Mouse (Mus musculus) gastrocnemius, postnatal 36 days (tissue): ENCODE measurements around the gene Ddx49. TPM values are rescaled to one million over a fixed set of nuclear protein-coding genes. Genes with fewer than 3 reads are reported as not detected.

Source experiments
- DNase-seq, 2 experiments: peaks; one replicate each; pipeline ENCODE4 v3.0.0; 2022
- intact Hi-C: fragments of 180-260 bp; cut with DNase I; formaldehyde crosslinking; loops from one replicate; pipeline ENCODE4 v1.15.1; 2025
- total RNA-seq, 2 experiments: library from RNA; stranded (reverse); gene quantifications; 2 replicates each; pipeline ENCODE4 v1.2.3; 2021

Ddx49 gene
- total RNA-seq, 2 experiments from 2014 or later = 28.8 to 33.0 TPM

DNA sequence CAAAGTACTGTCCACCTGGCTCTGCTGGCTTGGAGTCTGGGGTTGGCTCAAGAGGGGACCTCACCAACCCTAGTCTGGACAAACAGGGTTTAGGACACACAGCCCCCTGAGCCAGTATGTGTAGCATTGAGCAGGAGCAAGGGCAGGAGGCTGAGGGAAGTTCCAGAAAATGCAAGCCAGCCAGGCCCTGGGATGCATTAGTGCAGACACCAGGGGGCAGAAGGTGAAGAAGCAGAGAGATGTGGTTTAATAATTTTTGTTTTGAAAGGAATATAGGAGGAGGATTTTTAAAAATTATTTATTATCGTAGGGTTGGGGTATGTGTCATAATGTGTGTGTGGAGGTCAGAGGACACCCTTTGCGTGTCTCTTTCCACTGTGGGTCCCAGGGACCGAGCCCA lies 21.4 kb upstream of the Ddx49 start:
- no peak for DNase-seq
- intact Hi-C loops = no loop called here

DNA sequence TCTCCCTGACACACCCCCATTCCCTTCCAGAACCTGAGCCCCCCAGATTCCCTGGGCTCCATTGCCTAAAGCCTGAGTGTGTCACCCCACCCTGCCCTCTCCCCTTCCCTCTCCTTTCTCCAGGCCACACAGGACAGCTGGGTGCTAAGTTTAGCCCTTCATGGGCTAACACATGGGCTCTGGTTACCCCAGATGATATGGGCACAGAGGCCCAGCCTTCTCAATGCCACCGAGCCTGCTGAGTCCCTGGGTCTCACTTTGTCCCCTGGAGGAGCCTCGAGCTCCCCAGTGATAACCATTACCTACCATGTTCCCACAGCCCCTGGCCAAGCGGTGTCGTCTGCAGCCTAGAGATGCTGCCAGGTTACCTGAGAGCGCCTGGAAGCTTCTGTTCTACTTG lies 15.6 kb upstream of the Ddx49 start:
- no peak for DNase-seq
- intact Hi-C loops = no loop called here

DNA sequence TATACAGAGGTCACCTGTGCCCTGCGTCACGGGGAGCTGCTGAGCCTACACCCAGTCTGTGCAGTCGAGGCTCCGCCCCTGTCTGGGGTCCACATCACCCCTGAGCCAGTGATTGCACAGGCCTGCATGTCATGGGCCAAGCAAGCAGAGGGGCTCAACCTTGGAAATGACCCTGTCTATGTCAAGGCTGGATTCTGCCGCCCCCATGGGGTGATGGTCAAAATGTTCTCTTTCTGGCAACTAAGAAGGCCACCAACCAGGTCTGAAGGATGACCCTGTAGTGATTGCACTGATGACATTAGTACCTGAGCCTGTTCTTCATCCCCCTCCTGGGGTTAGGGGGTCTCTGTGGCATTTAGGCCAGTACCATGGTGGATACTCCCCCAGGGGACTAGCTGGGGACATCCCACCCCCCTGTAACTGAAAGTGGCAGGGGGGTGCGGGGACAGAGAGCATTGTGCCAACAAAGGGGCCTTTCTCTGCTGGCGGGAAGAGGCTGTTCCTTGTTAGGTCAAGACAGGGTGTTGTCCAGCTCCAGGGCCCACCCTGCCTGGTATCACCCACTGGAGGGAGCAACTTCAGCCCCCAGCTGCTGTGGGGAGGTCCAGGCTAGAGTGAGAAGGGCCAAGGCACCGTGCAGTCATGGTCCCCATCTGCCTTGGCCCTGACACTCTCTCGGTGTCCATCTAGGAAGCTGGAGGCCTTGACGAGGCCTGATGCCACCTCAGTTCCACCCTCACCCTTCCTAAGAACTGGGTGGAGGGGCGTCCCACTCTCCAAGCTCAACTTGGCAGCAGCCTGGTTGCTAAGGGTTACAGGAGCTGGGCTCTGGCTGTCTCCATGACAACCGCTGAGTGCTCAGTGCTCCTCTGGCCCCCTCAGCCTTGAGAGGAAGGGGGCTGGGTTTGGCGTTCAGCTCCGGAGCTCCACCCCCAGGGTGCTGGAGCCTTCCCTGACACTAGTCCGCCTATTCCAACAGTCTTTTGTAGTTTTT lies 14.5 kb upstream of the Ddx49 start:
- DNase-seq = no peak
- intact Hi-C loops = no loop called here

DNA sequence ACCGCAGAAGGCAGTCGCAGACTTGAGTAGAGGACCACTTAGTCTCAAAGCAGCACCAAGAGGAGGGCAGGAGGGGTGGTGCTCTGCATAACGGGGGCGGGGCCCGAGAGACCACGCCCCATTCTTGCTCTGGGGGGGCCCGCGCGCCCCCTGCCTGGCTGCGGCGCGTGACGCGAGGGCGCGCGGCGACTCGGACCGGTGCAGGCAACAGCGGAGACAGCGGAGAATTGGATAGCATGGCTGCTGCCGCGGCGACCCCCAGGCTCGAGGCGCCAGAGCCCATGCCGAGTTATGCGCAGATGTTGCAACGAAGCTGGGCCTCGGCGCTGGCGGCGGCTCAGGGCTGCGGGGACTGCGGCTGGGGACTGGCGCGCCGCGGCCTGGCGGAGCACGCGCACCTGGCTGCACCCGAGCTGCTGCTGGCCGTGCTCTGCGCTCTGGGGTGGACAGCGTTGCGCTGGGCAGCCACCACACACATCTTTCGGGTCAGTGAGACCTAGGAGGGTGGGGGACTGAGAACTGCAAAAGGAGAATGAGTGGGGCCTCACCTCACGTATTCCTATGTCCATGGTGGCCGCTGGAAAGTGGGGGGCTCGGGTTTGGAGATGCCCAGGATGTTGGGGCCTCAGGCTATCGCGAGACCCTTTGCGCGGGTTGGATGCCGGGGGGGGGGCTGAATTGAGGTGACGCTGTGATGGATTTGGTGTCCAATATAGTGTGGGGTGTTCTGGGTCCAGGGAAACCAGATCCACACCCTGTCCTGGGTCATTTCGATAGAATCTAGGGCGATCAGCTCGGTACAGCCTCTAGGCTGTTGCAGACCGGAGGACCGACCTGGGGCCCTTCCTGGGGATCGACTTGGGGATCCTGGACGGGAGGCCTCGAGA lies 13.6 kb upstream of the Ddx49 start, which contains the start of gene Cers1:
Gene Cers1 (plus strand): TSS at position 152 of the 887 bp plus-strand sequence.
- intact Hi-C loops = no loop called here
- DNase-seq = peak; percentile 46 to 51

DNA sequence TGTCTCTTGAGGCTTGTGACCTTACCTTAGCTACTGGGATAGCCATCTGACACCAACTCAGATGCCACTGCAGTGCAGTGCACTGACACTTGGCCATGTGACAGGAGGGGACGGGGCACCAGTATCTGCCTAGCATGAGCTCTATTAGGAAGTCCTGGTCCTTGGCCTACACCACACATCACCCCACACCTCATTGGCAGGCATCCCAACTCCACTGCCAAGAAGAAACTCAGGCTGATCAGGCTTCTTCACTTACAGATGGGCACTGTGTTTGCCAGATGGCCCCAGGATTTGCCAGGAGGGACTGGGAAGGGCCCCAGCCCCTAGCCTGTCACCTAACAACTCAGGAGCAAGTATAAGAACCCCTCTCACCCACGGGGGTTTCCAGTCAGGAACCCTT lies 11.1 kb upstream of the Ddx49 start:
- intact Hi-C loops = no loop called here

DNA sequence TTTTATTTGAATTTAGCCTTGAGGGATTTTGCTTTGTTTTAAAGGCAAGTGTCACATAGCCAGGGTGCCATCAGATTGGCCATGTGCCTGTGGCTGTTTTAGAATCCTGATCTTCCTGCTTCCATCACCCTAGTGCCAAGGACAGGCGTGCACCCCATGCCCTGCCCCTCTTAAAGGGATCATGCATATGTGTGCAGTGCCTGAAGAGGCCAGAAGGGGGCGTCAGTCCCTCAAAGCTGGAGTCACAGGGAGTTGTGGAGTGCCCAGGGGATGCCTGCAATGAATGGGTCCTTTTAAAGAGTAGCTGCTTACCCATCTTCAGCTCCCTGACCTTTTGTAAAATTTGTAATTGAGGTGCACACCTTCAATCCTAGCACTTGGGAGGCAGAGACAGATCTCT lies 7.0 kb upstream of the Ddx49 start:
- intact Hi-C loops = no loop called here
- DNase-seq = no peak

More for the DNA sequence above, 11.1 kb upstream of the Ddx49 start:
- DNase-seq = peak; percentile 75 to 80

DNA sequence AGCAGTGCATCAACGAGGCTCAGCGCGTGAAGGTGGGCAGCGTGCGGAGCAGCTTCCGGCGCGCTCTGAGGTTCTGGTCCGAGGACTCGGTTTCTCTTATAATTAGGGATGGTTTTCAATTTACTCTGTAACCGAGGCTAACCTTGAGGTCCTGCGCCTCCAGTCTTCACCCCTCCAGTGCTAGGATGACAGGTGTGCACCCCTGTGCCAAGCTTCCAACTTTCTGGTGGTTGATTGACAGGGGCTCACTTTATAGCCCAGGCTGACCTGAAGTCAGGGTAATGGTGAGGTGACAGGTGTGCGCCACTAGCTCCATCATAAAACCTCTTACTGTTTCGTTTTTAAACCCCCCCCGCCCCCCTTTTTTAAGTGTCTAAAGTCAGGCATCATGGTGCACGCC lies 612 bp upstream of the Ddx49 start:
- intact Hi-C loops = no loop called here
- DNase-seq = no peak

DNA sequence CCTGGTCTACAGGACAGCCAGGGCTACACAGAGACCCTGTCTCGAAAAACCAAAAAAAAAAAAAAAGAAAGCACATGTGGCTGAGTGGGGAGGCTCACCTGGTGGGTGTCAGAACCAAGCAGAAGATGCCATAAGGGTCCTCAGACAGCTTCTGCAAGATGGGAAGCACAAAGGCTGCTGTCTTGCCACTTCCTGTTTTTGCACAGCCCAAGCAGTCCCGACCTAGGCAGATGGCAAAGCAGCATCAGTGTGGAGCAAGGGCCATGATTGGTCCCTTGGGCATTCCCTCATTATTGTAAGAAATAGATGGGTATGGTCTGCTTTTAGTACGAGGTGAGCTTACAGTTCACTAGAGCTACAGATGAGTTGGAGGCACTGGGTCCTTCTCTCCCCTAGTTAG lies 1.4 kb downstream of the Ddx49 start:
- intact Hi-C loops = no loop called here
- no peak for DNase-seq

DNA sequence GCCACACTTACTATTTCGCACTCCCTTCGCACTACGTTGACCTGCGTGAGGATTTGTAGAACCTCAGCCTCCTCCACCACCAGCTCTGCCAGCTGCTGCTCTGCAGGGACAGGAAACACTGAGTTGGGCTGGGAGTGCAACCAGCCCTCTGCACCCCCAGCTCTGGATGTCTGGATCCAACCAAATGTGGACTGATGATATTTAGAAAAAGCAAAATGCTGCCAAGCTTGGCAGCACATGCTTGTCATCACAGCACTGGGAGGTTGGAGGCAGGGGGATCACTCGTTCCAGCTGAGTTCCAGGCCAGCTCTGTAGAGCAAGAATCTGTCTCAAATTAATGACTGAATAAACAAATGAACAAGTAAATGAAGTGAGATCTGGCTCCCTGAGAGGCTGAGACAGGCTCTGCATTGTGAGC lies 8.3 kb downstream of the Ddx49 start:
- intact Hi-C loops = no loop called here
- no peak for DNase-seq

DNA sequence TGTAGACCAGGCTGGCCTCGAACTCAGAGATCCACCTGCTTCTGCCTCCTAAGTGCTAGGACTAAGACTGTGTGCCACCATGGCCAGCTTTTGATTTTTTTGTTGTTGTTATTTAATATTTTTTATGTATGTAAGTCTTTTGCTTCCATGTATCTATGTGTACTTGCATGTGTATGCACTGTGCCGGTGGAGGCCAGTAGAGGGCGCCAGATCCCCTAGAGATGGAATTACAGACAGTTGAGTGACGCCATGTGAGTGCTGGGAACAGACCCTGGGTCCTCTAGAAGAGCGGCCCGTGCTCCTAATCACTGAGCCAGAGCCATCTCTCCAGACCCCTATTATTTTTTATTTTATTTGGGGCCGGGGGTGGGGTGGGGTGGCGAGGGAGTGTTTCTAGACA lies 15.6 kb downstream of the Ddx49 start:
- intact Hi-C loops = no loop called here
- DNase-seq = no peak

DNA sequence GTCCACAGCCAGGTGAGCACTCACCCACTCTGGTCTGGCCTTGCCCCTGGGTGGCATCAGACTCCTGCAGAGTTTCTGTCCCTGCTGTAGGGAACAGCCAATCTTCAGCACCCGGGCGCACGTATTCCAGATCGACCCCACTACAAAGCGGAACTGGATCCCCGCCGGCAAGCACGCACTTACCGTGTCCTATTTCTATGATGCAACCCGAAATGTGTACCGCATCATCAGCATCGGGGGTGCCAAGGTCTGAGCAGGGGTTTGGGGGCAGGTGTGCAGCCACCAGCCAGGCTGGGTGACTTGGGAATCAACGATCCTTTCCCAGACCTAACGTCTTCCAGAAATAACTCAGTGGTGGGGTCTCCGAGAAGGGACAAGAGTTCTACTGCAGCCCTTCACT lies 17.0 kb downstream of the Ddx49 start:
- intact Hi-C loops = no loop called here
- no peak for DNase-seq

DNA sequence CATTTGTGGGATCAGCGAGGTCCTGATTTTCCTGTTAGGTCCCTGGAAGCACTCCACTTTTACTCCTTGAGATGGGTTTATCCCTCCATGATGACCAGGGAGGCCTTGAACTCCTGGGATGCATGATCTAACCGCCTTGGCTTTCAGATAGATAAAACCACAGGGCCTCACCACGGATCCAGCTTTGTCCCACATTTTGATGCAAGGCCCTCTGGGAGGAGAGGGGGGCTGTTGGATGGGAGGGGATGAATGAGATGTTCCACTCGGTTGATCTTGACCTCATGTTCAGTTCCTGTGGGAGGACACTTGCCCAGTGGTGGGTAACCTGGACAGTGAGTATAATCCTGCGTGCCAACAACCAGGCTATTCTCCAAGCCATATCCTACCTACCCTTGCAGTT lies 17.9 kb downstream of the Ddx49 start:
- no peak for DNase-seq
- intact Hi-C loops = no loop called here

DNA sequence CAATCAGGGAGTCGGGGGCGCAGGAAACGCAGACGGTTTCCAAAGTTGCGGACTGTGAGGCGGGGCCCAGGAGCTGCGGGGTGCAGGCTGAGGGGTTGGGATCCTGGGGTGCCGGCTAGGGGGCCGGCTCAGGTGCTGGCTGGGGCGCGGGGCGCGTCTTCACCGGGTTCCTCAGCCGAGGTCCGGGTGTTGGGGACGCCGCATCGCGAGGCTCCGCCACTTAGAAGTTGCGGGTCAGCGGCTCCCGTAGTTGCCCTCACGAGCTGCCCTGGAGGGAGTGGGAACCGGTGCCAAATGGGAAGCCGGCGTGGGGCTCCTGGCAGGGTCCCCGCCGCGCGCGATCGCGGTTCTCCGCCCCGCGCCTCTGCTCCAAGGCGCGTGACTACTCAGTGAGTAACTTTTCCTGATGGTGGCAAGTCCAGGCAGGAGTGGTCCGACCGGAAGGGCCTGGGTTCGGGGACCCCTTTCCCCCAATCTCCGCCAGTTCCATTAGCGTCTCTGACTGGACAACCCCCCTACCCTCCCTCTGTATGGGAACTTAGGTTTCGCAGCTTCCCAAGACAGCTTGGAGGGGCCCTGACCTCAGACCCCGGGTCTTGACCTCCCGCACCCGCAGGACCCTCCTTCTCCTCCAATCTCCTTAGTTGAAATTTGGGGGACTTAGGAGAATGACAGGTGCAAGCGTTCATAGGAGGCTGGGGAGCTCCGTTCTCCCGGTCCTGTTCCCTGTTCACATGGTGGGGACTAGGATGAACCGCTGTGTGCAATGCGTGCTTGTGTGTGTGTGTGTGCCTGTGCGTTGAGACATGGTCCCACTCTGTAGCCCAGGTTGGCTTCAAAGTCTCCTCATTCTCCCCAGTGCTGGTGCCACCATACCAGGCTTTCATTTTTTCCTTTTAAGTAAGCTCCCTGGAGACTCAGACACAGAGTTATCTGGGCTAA lies 18.9 kb downstream of the Ddx49 start:
- DNase-seq = peak in 1 of 2 experiments; percentile 31
- intact Hi-C loops = no loop called here

DNA sequence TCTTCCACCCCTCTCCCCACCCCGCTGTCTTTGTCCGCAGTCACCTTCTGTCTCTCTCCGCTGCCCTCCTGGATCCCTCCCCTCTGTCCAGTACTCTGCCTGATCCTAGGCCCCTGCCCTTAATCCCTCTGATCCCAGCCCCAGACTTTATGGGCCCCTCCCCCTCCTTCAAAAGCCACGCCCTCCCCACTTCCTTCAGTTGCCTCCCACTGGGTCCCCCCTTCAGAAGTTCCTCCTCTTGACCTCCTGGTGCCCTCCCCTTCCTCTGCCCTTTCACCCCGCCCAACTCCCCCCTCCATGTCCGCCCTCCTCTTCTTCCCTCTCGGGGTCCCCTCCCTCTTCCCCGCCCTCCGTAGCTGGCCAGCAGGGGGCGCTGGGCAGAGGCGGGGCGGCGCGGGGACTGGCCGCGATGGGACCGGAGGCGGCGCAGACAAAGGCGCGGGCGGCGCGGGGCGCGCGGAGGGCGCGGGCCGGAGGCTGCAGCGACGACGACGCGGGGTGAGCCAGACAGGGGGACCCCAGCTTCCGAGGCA lies 19.6 kb downstream of the Ddx49 start, which contains the start of gene Homer3:
Gene Homer3 (plus strand): TSS at position 225 of the 533 bp plus-strand sequence.
- intact Hi-C loops = no loop called here
- peak; percentile 85 to 92 for DNase-seq

DNA sequence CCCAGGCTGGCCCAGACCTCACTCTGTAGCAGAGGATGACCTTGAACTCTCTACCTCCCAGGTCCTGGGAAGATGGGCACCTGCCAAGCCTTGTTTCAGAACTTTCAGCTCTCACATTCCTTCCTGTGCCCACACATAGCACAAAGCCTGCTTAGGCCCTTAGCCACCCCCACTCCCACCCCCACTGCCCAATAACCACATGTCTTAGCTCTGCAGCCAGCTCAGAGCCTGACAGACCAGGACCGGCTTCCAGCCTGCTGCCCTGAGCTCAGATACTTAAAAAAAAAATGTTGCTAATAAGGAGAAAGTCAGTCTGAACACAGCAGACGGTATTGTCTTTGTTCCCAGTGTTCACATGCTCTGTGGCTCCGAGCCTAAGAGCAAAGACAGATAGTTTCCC lies 21.3 kb downstream of the Ddx49 start:
- intact Hi-C loops = no loop called here
- DNase-seq = no peak

DNA sequence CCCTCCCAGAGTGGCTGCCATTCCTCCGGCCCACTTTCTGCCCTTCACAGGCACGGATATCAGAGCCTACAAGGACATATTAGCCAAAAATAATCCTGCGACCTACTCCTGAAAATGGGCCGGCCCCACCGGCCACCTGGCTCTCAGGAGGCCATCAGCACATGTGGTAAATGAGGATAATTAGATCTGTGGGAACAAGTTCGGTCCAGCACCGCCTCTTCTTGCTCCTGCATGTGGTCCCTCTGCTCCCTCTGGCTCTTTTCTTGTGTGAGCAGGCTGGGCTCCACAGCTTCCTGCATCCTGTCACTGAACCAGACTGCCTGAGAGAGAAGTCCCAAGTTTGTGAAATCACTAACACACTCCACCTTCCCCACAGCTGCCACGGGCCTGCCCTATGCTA lies 23.0 kb downstream of the Ddx49 start:
- intact Hi-C loops = no loop called here

DNA sequence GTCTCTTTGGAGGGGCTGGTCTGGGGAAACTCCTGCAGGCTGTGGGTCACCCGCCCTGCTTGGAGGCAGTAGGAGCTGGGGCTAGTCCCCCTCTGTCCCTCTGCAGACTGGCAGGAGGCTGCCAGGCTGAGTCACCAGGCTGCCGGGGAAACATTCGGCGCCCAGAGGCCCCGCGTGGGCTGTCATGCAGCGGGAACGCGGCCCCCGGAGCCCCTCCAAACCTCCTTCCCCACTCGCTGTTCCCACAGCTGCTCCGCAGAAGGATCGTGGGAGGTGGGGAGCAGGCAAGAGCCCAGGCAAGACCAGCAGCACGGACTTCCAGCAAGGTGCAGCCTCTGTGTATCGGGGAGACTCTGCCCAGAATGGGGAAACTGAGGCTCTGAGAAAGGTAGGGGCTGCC lies 24.1 kb downstream of the Ddx49 start:
- intact Hi-C loops = no loop called here
- no peak for DNase-seq

More for the DNA sequence above, 23.0 kb downstream of the Ddx49 start:
- DNase-seq = no peak

DNA sequence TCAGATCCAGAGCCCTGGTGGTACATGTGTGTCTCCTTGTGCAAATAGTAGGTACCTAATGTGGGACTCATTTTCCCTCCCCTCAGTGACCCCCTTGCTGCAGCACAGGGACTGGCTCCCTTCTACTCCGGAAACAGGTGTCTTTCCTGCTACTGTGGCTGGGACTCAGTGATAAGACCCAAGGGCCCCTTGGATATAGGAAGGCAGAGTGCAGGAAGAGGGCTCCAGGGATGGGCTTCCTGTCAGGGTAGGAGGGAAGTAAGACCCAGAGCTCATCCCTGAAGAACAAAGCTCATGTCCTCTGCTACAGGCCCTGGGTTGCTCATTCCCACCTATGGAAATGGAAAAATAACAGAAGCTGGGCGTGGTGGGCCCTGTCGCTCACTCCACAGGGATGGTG lies 25.8 kb downstream of the Ddx49 start:
- DNase-seq = no peak
- intact Hi-C loops = no loop called here

DNA sequence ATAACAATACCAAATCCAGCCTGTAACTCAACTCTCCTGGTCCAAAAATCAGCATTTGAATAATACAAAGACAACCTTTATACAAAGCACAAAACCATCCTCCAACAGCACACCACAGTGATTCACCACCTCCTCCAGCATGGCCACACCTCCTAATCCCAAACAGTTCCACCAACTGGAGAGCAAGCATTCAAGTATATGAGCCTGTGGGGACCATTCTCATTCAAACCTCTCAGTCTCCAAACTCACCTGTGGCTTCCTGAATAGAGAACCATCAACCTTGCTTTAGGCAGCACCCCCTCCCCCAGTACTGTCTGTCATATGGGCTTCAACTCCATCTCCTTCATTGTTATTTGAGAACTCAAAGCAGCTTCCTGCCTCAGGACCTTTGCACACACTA lies 27.9 kb downstream of the Ddx49 start:
- intact Hi-C loops = no loop called here

DNA sequence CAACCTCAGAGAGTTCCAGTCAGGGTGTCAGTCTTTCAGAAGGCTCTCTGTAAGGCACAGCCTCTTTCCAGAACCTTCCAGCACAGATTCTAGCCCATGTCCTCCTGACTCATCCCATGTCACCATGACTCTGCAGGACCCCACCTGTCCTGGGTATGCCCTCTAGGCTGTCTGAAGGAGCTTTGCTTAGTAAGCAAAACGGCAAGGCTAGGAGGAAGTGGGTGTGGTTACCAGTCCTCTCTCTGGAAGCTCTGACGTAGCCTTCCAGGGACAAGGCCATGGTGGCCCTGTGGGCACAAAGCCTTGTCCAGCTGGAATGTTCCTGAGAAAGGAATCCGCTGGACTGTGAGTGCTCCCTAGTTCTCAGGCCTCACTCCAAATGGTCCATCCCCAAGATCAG lies 29.3 kb downstream of the Ddx49 start:
- no peak for DNase-seq
- intact Hi-C loops = no loop called here

More for the DNA sequence above, 27.9 kb downstream of the Ddx49 start:
- no peak for DNase-seq
